Mouse (Mus musculus) hindbrain, embryonic 16.5 days (tissue): ENCODE data around the gene Rnf141. TPM values are rescaled to one million over a fixed set of nuclear protein-coding genes. Genes with fewer than 3 reads are reported as not detected.

Experiments used
- microRNA-seq: library from miRNA; unstranded; fragments of <30 nt; microRNA quantifications from one replicate; pipeline ENCODE4, GENCODE M21; 2017
- polyA plus RNA-seq: library from polyadenylated mRNA; unstranded; fragments of >200 nt; fragmentation: Nextera tagmentation; extraction: Ambion mirVana; gene quantifications from 2 replicates; pipeline ENCODE4 v1.2.1, GENCODE M21; 2015

Rnf141 gene
- polyA plus RNA-seq, 1 experiment from 2014 or later: 48.9 TPM

Small RNA genes within 50 kb of the gene (microRNA-seq; reads per million reads assigned to microRNA genes)
- not detected for gene Gm47282

Other genes with a start within 250 kb of the Rnf141 start
- gene Sbf2, start 229.5 kb downstream of the Rnf141 start, polyA plus RNA-seq: 51.8 and 52.9 TPM in 2 replicates
- gene Adm, start 216.8 kb downstream of the Rnf141 start, polyA plus RNA-seq: 4.0 and 5.5 TPM in 2 replicates
- gene Ampd3, start 76.3 kb downstream of the Rnf141 start, polyA plus RNA-seq: 14.3 and 14.9 TPM in 2 replicates
- 5.6 and 6.6 TPM in 2 replicates for gene Lyve1, start 18.8 kb upstream of the Rnf141 start, polyA plus RNA-seq
- gene Mrvi1, start 138.0 kb upstream of the Rnf141 start, polyA plus RNA-seq: 1.0 and 1.3 TPM in 2 replicates
- 63.7 and 72.1 TPM in 2 replicates for gene Ctr9, start 184.5 kb upstream of the Rnf141 start, polyA plus RNA-seq
- 893 and 1,080 TPM in 2 replicates for gene Eif4g2, start 238.6 kb upstream of the Rnf141 start, polyA plus RNA-seq